Mouse (Mus musculus): ENCODE measurements around the gene Shb. TPM values are rescaled to one million over a fixed set of nuclear protein-coding genes. Genes with fewer than 3 reads are reported as not detected.

Gene Shb
- polyA plus RNA-seq (2012; rRNA removed) (6.7 and 8.8 TPM in 2 replicates), polyA plus RNA-seq (2014; fragmentation: Nextera tagmentation; extraction: Ambion mirVana) (5.0 and 6.6 TPM in 2 replicates)

DNA sequence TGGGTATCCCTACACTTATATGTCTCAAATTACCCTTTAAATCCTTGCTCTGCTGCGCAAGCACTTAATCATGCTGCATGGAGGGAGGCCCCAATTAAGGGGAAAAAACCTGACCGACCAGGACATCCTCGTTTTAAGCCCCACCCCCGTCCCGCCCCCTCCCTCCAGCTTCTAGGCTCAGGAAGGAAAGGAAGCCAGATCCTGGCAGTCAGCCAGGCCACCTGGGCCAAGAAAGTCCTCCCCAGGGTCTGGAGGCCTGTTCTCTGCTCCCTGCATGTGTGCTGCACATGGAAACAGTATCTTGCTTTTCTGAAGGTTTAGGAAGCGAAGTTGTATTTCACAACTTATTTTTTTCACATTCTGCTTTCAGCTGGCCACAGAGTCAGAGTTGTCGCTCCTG lies at the start of gene Shb:
Shb (minus strand) TSS at position 96 of the 400 bp plus-strand sequence.
- peaks cover 20 to 26% of the 10 kb centered on the region in 2 experiments for H3K4me1 ChIP-seq (replicated peaks; ENCODE audit: control insufficient read depth in 2 of 2, insufficient read depth in 2 of 2, low read length in 1 of 2)
- TF ChIP-seq CTCF (IDR thresholded peaks at IDR 0.05; ENCODE audit: low read depth), result no peak
- TF ChIP-seq EP300 (IDR thresholded peaks at IDR 0.05; ENCODE audit: low read depth), result no peak

DNA sequence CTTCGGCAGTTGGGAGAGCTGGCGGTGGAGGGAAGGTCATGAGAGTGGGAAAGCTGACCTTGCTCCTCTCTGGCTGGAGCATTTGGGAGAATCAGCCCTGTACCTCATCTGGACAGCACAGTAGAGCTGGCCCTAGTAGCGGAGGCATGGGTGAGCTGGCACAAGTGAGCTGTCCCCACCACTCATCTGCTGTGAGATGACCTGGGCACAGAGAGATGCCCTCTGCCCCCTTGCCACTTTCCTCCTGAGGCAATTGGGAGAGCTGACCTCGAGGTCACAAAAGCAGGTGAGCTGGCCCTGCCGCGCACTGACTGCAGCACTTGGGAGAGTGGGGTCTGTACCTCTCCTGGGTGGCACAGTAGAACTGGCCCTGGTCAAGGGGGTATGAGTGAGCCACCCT lies 48.8 kb upstream of the Shb start:
- Histone ChIP-seq H3K9me3 (ENCODE audit: control insufficient read depth, low read length) (no peaks in the 10 kb centered on the region), H3K36me3 (replicated peaks; ENCODE audit: control insufficient read depth, insufficient read depth, low read depth) (no peaks in the 10 kb centered on the region), H3K4me2 (ENCODE audit: low read depth) (no peak overlapping the region), H3K27me3 (ENCODE audit: control insufficient read depth, insufficient read depth, low read length) (no peaks in the 10 kb centered on the region; the same call in 1 of the 2 replicates), H3K27ac (no peak overlapping the region), H3K4me1 (replicated peaks; ENCODE audit: control insufficient read depth in 2 of 2, insufficient read depth in 2 of 2, low read length in 1 of 2) (peaks cover 0 to 8% of the 10 kb centered on the region in 2 experiments; a peak in 2 of 4 replicates), H3K4me3 (ENCODE audit: insufficient read depth in 1 of 2, low read depth in 2 of 2, low read length in 2 of 2) (no peak overlapping the region), H3K9ac (replicated peaks) (no peak overlapping the region)
- WGBS (ENCODE audit: insufficient replicate concordance), result 68% methylated on average over 6 of the region's 6 CpGs
- ATAC-seq (ENCODE audit: insufficient read depth), result no peak
- TF ChIP-seq EP300 (IDR thresholded peaks at IDR 0.05; ENCODE audit: low read depth) (no peak), CTCF (IDR thresholded peaks at IDR 0.05; ENCODE audit: low read depth) (no peak)
- no peak for DNase-seq (ENCODE audit: low read depth in 3 of 3, low spot score in 3 of 3)

More for the DNA sequence above, at the start of gene Shb:
- Histone ChIP-seq H3K4me3 (ENCODE audit: insufficient read depth in 1 of 2, low read depth in 2 of 2, low read length in 2 of 2) (peak within 1 kb of the TSS; percentile 59 to 97), H3K27me3 (ENCODE audit: control insufficient read depth, insufficient read depth, low read length) (no peaks in the 10 kb centered on the region; the same call in none of the 2 replicates), H3K9me3 (ENCODE audit: control insufficient read depth, low read length) (no peaks in the 10 kb centered on the region), H3K9ac (replicated peaks) (peak within 1 kb of the TSS; percentile 31), H3K27ac (peak within 1 kb of the TSS; percentile 76), H3K36me3 (replicated peaks; ENCODE audit: control insufficient read depth, insufficient read depth, low read depth) (no peaks in the 10 kb centered on the region), H3K4me2 (ENCODE audit: low read depth) (peak within 1 kb of the TSS; percentile 99)
- DNase-seq (ENCODE audit: low read depth in 3 of 3, low spot score in 3 of 3) (no peak), ATAC-seq (ENCODE audit: insufficient read depth) (no peak)
- WGBS (ENCODE audit: insufficient replicate concordance), result 18% methylated on average over 7 of the region's 7 CpGs

DNA sequence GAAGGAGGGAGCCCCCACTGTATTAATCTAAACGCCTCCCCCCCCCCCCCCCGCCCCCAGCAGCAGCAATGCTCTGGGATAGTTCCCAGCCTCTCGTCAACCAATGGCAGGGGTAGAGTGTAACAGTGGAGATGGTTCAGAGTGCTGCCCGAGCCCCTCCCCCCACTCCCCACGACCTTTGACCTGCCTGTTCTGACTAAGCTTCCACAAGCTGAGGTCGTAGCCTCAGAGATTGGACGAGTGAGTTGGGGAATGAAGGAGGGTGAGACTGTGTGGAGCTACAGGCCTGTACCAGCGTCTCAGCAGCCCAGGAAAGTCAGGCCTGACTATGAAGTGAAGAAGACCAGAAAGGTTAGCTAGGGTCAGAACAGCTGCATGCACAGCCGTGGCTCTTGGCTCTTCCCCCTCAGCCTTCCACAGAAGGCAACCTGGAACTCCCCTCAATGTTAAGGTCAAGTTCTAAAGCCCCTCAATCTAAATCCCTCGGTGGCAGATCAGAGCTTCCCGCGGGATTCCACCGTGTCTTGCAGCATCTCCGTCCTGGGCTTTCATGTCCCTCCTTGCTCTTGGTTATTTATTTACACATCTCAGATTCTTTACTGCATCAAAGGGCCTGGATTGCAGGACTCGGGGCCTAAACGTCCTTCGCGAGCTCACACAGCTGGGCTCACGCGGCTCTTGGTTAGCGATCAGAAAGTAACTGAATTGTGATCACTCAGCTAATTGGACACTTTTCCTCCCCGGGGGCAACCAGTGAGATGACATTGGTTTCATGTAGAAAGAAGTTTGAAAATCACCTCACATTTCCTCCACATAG lies 46.5 kb upstream of the Shb start:
- no peak overlapping the region for H3K4me2 ChIP-seq (ENCODE audit: low read depth)
- peak; percentile 33; the same call in 1 of the 2 replicates for ATAC-seq (ENCODE audit: insufficient read depth)
- H3K9ac ChIP-seq (replicated peaks), result no peak overlapping the region
- H3K27ac ChIP-seq, result no peak overlapping the region
- no peak overlapping the region for H3K4me3 ChIP-seq (ENCODE audit: insufficient read depth in 1 of 2, low read depth in 2 of 2, low read length in 2 of 2)
- H3K36me3 ChIP-seq (replicated peaks; ENCODE audit: control insufficient read depth, insufficient read depth, low read depth), result no peaks in the 10 kb centered on the region
- TF ChIP-seq CTCF (IDR thresholded peaks at IDR 0.05; ENCODE audit: low read depth) (no peak), EP300 (IDR thresholded peaks at IDR 0.05; ENCODE audit: low read depth) (no peak)
- H3K27me3 ChIP-seq (ENCODE audit: control insufficient read depth, insufficient read depth, low read length), result no peaks in the 10 kb centered on the region; the same call in 1 of the 2 replicates
- peaks cover 0 to 4% of the 10 kb centered on the region in 2 experiments; a peak in 2 of 4 replicates for H3K4me1 ChIP-seq (replicated peaks; ENCODE audit: control insufficient read depth in 2 of 2, insufficient read depth in 2 of 2, low read length in 1 of 2)
- no peaks in the 10 kb centered on the region for H3K9me3 ChIP-seq (ENCODE audit: control insufficient read depth, low read length)
- peak in 1 of 3 experiments; percentile 16 for DNase-seq (ENCODE audit: low read depth in 3 of 3, low spot score in 3 of 3)
- 47% methylated on average over 21 of the region's 22 CpGs for WGBS (ENCODE audit: insufficient replicate concordance)

DNA sequence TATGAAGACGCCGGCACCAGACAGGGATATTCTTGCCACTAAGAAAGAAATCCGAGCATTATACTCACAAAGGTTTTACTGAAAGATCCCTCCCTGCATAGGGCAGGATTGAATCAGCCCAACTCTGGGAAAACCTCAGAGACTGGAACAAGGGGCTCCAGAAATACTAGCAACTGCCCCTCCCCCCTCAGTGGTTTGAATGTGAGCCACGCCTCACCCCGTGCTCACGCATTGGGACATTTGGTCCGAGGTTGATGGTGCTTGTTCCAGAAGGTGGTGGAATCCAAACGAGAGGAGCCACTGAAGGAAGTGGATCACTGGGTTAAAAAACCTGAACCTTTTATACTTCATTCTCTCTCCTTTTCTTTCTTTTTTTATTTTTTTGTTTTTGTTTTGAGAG lies 45.4 kb upstream of the Shb start:
- Histone ChIP-seq H3K9me3 (ENCODE audit: control insufficient read depth, low read length) (no peaks in the 10 kb centered on the region), H3K36me3 (replicated peaks; ENCODE audit: control insufficient read depth, insufficient read depth, low read depth) (no peaks in the 10 kb centered on the region), H3K27me3 (ENCODE audit: control insufficient read depth, insufficient read depth, low read length) (no peaks in the 10 kb centered on the region; the same call in 1 of the 2 replicates), H3K27ac (no peak overlapping the region), H3K4me3 (ENCODE audit: insufficient read depth in 1 of 2, low read depth in 2 of 2, low read length in 2 of 2) (no peak overlapping the region), H3K4me2 (ENCODE audit: low read depth) (no peak overlapping the region), H3K4me1 (replicated peaks; ENCODE audit: control insufficient read depth in 2 of 2, insufficient read depth in 2 of 2, low read length in 1 of 2) (peaks cover 0 to 3% of the 10 kb centered on the region in 2 experiments; a peak in 2 of 4 replicates), H3K9ac (replicated peaks) (no peak overlapping the region)
- 42% methylated on average over 8 of the region's 8 CpGs for WGBS (ENCODE audit: insufficient replicate concordance)
- ATAC-seq (ENCODE audit: insufficient read depth) (no peak), DNase-seq (ENCODE audit: low read depth in 3 of 3, low spot score in 3 of 3) (no peak)
- no peak for TF ChIP-seq EP300 (IDR thresholded peaks at IDR 0.05; ENCODE audit: low read depth)
- TF ChIP-seq CTCF (IDR thresholded peaks at IDR 0.05; ENCODE audit: low read depth), result no peak

DNA sequence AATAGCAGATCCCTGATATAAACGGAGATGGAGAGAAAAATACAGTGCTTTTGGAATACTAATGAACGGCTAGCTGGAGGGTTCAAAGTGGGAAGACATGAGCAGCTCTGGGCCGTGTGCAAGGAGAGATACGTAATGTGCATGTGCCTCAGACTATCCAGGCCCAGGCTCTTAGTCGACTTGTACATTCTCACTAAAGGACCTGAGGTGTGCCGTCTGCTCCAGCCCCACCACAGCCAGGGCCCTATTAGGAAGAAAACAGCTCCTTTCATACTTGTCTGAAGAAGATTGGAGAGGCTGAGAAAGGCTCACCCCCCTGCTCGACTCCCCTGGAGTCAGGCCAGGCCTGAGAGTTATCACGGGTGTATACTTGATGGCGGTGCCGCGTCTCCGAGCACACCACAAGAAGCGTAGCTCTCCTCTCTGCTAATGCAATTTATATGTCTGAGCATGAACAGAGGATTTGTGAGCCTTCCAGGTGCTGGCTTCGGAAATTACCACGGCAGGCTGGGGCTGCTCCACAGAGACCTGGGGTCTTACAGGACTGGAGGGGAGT lies 42.4 kb upstream of the Shb start:
- no peak for TF ChIP-seq CTCF (IDR thresholded peaks at IDR 0.05; ENCODE audit: low read depth)
- no peak for TF ChIP-seq EP300 (IDR thresholded peaks at IDR 0.05; ENCODE audit: low read depth)

More for the DNA sequence above, 42.4 kb upstream of the Shb start:
- ATAC-seq (ENCODE audit: insufficient read depth) (no peak), DNase-seq (ENCODE audit: low read depth in 3 of 3, low spot score in 3 of 3) (no peak)
- WGBS (ENCODE audit: insufficient replicate concordance), result 67% methylated on average over 15 of the region's 15 CpGs
- Histone ChIP-seq H3K36me3 (replicated peaks; ENCODE audit: control insufficient read depth, insufficient read depth, low read depth) (no peaks in the 10 kb centered on the region), H3K9me3 (ENCODE audit: control insufficient read depth, low read length) (no peaks in the 10 kb centered on the region), H3K27ac (no peak overlapping the region), H3K4me1 (replicated peaks; ENCODE audit: control insufficient read depth in 2 of 2, insufficient read depth in 2 of 2, low read length in 1 of 2) (peaks cover 0 to 3% of the 10 kb centered on the region in 2 experiments; a peak in 2 of 4 replicates), H3K9ac (replicated peaks) (no peak overlapping the region), H3K4me2 (ENCODE audit: low read depth) (no peak overlapping the region), H3K4me3 (ENCODE audit: insufficient read depth in 1 of 2, low read depth in 2 of 2, low read length in 2 of 2) (no peak overlapping the region), H3K27me3 (ENCODE audit: control insufficient read depth, insufficient read depth, low read length) (no peaks in the 10 kb centered on the region)
